Mouse (Mus musculus) liver, postnatal 0 days (tissue): Measurements from ENCODE around the gene Timm8a2.

Experiments used
- CTCF ChIP-seq: sonication (generic); IDR thresholded peaks from 2 replicates; pipeline ENCODE4 v1.5.1; 2016; ENCODE audit warnings: antibody characterized with exemption, low read depth
- EP300 ChIP-seq: IDR thresholded peaks from 2 replicates; pipeline ENCODE4 v1.6.1; 2016; ENCODE audit warnings: antibody characterized with exemption, low read depth, mild to moderate bottlenecking

DNA sequence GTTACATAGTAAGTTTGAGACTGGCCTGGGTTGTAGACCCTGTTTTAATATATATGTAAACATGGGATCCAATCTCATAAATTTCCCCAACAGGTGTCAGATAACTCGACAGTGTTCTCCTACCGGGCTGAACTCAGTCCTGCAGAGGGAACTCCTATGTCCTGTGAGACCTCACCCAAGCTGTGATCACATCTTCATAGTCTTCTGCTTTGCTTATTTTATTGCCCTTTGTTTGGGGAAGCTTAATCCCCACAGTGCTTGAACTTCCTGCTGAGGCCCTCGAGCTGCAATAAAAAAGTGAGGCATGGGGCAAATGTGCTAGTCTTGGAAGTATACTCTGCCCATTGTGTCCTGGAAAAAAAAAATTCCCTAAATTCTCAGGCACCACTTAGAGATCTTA lies 46.8 kb downstream of the Timm8a2 start:
- TF ChIP-seq CTCF: no peak
- TF ChIP-seq EP300: no peak
